7 mouse cellular contexts compared by ENCODE assay signal in the genomic region with DNA sequence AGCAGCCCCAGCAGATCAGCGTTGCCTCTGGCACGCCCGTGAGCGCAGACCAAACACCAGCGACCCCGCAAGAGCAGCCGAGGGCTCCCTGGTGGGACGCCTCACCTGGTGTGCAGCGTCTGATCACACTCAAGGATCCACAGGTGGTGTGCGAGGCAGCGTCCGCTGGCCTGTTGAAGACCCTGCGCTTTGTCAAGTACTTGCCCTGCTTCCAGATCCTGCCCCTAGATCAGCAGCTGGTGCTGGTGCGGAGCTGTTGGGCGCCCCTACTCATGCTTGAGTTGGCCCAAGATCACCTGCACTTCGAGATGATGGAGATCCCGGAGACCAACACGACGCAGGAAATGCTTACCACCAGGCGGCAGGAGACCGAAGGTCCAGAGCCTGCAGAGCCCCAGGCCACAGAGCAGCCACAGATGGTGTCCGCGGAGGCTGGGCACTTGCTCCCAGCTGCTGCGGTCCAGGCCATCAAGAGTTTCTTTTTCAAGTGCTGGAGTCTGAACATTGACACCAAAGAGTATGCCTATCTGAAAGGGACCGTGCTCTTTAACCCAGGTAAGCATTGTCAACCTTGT. TPM values are rescaled to one million over a fixed set of nuclear protein-coding genes. Genes with fewer than 3 reads are reported as not detected.
DNase-seq lines count a peak whose midpoint lies in the region; ATAC-seq lines count a peak whose summit lies in the region.

No protein-coding gene starts in this region.

- H3K27ac ChIP-seq in lung, embryonic 15.5 days: no peak overlapping the region
- no peak overlapping the region for H3K27ac ChIP-seq in embryonic facial prominence, embryonic 13.5 days
- no peak overlapping the region for H3K27ac ChIP-seq in stomach, embryonic 16.5 days (ENCODE audit: low read length)

- 22% methylated on average over 25 of the region's 25 CpGs for WGBS in lung, embryonic 15.5 days
- WGBS in embryonic facial prominence, embryonic 13.5 days: 27% methylated on average over 25 of the region's 25 CpGs
- 16% methylated on average over 24 of the region's 25 CpGs for WGBS in stomach, embryonic 16.5 days

- no peaks in the 10 kb centered on the region for H3K4me1 ChIP-seq in lung, embryonic 15.5 days
- no peaks in the 10 kb centered on the region for H3K4me1 ChIP-seq in embryonic facial prominence, embryonic 13.5 days
- H3K4me1 ChIP-seq in stomach, embryonic 16.5 days (ENCODE audit: control insufficient read depth, insufficient read depth, low read length): no peaks in the 10 kb centered on the region

- peak overlapping the region; percentile 42 for H3K4me2 ChIP-seq in lung, embryonic 15.5 days
- peak overlapping the region; percentile 68 for H3K4me2 ChIP-seq in embryonic facial prominence, embryonic 13.5 days
- H3K4me2 ChIP-seq in stomach, embryonic 16.5 days (ENCODE audit: low read depth, low read length): peak overlapping the region; percentile 56

- ATAC-seq in lung, embryonic 15.5 days (ENCODE audit: borderline replicate concordance, extremely low read depth, low FRiP score, low TSS enrichment): no peak
- ATAC-seq in embryonic facial prominence, embryonic 13.5 days (ENCODE audit: insufficient number of reproducible peaks, insufficient read depth, low FRiP score, low TSS enrichment, low read depth): no peak
- ATAC-seq in stomach, embryonic 16.5 days (ENCODE audit: insufficient read depth, low FRiP score): no peak

- no peak for DNase-seq in lung, adult 18-20 months
- peak; percentile 6 to 11 for DNase-seq in kidney, postnatal 4 days
- no peak for DNase-seq in left cerebral cortex, adult 8-10 months (ENCODE audit: low spot score in 2 of 2)
- DNase-seq in layer of hippocampus, adult 8-10 months (ENCODE audit: low spot score in 2 of 2): no peak

- no peak overlapping the region for H3K9ac ChIP-seq in lung, embryonic 15.5 days
- no peak overlapping the region for H3K9ac ChIP-seq in embryonic facial prominence, embryonic 13.5 days
- H3K9ac ChIP-seq in stomach, embryonic 16.5 days (ENCODE audit: low read length): no peak overlapping the region

- peaks cover 22% of the 10 kb centered on the region for H3K27me3 ChIP-seq in lung, embryonic 15.5 days
- H3K27me3 ChIP-seq in embryonic facial prominence, embryonic 13.5 days: peaks cover 46% of the 10 kb centered on the region
- peaks cover 17% of the 10 kb centered on the region for H3K27me3 ChIP-seq in stomach, embryonic 16.5 days (ENCODE audit: control insufficient read depth, insufficient read depth, low read length)

- H3K36me3 ChIP-seq in lung, embryonic 15.5 days: no peaks in the 10 kb centered on the region
- H3K36me3 ChIP-seq in embryonic facial prominence, embryonic 13.5 days: no peaks in the 10 kb centered on the region
- H3K36me3 ChIP-seq in stomach, embryonic 16.5 days (ENCODE audit: control insufficient read depth, insufficient read depth, low read length): no peaks in the 10 kb centered on the region

- H3K4me3 ChIP-seq in lung, embryonic 15.5 days: no peak overlapping the region
- peak overlapping the region; percentile 38 for H3K4me3 ChIP-seq in embryonic facial prominence, embryonic 13.5 days
- peak overlapping the region; percentile 29 for H3K4me3 ChIP-seq in stomach, embryonic 16.5 days (replicated peaks; ENCODE audit: low read length)

- H3K9me3 ChIP-seq in lung, embryonic 15.5 days: no peaks in the 10 kb centered on the region
- H3K9me3 ChIP-seq in embryonic facial prominence, embryonic 13.5 days: no peaks in the 10 kb centered on the region
- H3K9me3 ChIP-seq in stomach, embryonic 16.5 days (replicated peaks; ENCODE audit: control insufficient read depth, low read length): no peaks in the 10 kb centered on the region

RNA-seq across cellular contexts. Expression of gene Nr0b1, which starts 0.9 kb away (rescaled TPM):
- polyA plus RNA-seq in lung, embryonic 15.5 days (2015; fragmentation: Nextera tagmentation; extraction: Ambion mirVana): not detected in 2 replicates
- not detected in 2 replicates for polyA plus RNA-seq in embryonic facial prominence, embryonic 13.5 days (2015; fragmentation: Nextera tagmentation; extraction: Ambion mirVana)
- polyA plus RNA-seq in stomach, embryonic 16.5 days (2015; fragmentation: Nextera tagmentation; extraction: Ambion mirVana): 0.26 TPM in 1 of 2 replicates, not detected in the other
- total RNA-seq in left cerebral cortex, adult 8-10 months (2022): not detected
- total RNA-seq in layer of hippocampus, adult 8-10 months (2022): not detected

Comparison
In these comparisons a context has a peak if more than half of its experiments do, and no peak if none do; other contexts are left out.
1. DNase-seq: peak in kidney, postnatal 4 days (2 of 2); none in lung, adult 18-20 months (0 of 2), left cerebral cortex, adult 8-10 months (0 of 2) and layer of hippocampus, adult 8-10 months (0 of 2).
2. Peak in every context shown above with its lines, with median percentiles within 50 percentile points of each other: H3K4me2 ChIP-seq.